Mouse (Mus musculus): ENCODE measurements around the gene Atf6.

The Atf6 gene

DNA sequence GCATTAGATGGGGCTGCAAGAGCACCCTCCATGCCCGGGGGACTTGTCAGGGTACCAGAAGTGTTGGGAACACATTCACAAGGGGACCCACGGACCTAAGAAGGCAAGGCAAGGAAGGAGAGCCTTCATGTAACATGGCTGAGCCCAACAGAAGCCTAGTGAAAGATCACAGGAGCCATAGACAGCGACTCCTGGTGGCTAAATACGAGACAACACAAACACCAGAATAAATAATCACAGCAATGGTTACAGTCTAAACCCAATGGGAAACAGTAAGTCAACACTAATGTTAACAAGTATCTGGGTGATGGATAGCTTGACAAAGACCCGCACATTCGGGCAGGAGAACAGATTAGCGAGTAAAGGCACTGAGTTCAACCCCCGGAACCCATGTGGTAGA, 23.2 kb downstream of the Atf6 start:
- TF ChIP-seq GATA4 (IDR thresholded peaks at IDR 0.05; ENCODE audit: insufficient replicate concordance, low read length): no peak

DNA sequence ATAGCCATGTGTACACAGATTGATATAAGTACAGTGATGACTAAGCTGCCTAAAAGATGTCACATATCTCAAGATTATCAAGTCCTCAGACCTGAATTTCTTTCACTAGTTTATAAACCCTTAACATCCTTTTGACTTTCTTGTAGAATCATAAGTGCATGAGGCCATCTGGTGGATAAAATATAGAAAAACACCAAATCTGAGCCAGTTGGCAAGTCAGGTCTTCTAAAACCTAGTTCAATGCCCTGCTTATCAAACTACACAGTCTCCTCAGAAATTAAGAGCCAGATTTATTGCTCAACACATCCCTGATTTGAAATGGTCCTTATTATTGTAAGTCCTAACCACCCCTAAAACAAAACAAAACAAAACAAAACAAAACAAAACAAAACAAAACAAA, 27.9 kb downstream of the Atf6 start:
- no peak for TF ChIP-seq GATA4 (IDR thresholded peaks at IDR 0.05; ENCODE audit: insufficient replicate concordance, low read length)

DNA sequence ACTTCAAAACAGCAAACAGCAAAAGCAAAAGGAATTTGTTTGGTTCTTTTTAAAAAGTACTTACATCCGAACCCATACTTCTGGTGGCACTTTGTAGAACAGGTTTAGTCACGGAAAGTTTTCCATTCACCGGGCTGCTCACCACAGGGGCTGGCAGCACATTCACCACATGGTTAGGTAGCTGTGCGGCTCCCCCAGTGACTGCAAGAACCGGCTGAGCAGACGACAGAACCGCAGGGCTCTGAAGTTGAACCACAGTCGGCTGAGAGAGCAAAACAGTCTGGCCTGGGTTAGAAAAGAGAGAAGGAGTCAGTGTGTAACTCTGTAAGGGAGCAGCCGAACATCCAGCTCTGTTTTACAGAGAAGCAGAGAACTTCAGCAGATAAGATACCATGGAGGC, 32.8 kb downstream of the Atf6 start:
- no peak for TF ChIP-seq GATA4 (IDR thresholded peaks at IDR 0.05; ENCODE audit: insufficient replicate concordance, low read length)

DNA sequence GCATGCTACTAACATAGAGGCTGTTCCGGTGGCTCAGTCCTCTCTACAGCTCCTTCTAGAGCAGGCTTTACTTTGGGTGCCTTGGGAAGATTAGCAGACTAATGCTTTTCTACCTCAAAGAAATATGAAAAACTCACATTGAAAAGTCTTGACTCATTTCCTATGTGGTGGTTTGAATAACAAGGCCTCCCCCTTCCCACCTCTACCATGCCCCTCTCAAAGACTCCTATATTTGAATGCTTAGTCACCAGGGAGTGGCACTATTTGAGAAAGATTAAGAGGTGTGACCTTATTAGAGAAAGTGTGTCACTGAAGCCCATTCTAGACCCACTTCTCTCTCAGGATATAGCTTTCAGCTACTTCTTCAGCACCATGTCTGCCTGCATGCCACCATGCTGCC, 37.8 kb downstream of the Atf6 start:
- TF ChIP-seq GATA4 (IDR thresholded peaks at IDR 0.05; ENCODE audit: insufficient replicate concordance, low read length): no peak

DNA sequence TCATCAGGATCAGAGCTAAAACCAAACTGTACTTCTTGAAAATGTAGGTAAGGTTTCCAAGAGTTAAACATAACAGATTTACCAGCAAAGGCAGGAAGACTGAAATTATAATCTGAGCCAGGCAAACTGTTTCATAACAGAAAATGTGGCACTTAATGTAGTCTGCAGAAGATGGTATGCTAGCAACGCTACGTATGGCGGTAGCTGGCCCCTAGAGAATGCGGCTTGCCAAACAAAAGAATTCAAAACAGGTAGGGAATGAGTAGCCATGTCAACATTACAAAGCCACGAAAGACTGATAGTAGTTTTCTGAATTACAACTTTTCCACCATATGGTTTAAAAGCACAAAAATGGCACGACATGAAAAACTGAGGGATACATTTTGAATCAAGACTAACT, 38.2 kb downstream of the Atf6 start:
- no peak for TF ChIP-seq GATA4 (IDR thresholded peaks at IDR 0.05; ENCODE audit: insufficient replicate concordance, low read length)

DNA sequence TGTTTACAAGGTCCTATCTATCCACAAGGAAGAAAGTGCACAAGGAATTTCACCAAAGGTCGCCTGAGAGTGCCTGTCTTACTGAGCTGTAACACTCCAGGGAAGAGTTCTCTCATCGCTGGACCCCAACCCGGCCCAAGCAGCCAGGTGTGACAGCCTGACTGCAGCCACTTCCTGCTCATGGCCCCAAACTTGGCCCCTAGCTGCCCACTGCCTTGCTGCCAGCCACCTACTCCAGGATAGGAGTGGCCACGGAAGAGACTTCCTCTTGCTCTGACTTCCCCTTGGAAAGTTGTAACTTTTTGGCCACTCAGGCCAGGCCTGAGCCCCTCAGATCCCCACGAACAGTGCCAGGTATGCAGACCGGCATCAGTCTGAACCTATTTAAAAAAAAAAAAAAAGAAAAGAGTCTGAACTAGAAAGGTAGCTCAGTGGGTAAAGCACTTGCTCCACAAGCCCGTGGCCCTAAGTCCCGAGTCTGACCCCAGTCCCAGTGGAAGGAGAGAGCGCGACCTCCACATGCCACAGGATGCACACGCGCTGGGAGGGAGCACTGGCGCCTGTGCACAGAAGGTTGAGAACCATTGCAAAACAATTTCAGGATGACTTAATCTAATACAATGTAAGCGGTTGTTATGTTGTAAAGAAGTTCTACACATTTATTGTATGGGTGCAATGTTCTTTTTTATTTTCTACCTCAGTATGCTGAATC, 47.3 kb downstream of the Atf6 start:
- TF ChIP-seq GATA4 (IDR thresholded peaks at IDR 0.05; ENCODE audit: insufficient replicate concordance, low read length): no peak

DNA sequence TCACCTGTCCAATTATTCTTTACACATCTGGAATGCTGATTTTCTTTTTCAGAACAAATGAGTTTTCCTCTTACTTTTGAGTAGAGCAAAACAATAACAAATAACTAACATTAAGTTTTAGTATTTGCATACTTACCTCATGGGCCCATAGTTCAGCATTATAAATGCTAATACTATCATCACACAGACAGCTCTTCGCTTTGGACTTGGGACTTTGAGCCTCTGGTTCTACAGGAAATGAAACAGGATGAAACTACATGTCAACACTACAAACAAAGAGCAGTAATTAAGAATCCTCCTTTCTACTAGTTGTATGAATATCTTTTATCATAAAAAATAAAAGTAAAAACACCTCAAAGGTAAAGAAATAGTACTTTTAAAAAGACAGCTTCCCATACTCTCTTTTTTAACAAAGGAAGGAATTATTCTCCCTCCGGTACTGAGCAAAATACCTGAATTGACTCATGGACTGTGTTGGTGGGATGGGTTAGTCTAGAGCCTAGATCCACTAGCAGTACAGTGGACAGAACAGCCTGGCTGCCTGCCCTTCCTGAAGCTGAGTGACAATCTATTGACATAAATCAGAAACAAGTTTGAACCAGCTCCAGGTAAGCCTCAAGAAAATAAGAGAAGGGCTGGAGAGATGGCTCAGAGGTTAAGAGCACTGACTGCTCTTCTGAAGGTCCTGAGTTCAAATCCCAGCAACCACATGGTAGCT, 52.1 kb downstream of the Atf6 start:
- TF ChIP-seq GATA4 (IDR thresholded peaks at IDR 0.05; ENCODE audit: insufficient replicate concordance, low read length): no peak

DNA sequence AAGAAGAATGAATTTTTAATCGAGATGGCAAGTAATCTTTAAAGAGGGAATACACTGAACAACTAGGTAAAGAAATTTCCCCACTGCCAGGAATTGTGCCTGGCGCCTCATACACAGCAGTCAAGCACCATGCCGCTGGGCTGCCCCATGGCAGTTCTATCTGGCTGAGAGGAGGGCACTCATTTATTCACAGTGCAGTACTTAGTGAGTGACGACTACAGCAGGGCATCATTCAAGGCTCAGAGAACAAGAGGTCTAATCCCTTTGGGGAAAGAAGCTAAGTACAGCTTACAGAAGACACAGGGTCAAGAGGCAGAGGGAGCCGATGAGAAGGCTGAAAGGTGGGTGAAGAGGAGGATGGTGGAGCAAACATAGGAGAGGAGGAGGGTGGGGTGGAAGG, 54.7 kb downstream of the Atf6 start:
- no peak for TF ChIP-seq GATA4 (IDR thresholded peaks at IDR 0.05; ENCODE audit: insufficient replicate concordance, low read length)

DNA sequence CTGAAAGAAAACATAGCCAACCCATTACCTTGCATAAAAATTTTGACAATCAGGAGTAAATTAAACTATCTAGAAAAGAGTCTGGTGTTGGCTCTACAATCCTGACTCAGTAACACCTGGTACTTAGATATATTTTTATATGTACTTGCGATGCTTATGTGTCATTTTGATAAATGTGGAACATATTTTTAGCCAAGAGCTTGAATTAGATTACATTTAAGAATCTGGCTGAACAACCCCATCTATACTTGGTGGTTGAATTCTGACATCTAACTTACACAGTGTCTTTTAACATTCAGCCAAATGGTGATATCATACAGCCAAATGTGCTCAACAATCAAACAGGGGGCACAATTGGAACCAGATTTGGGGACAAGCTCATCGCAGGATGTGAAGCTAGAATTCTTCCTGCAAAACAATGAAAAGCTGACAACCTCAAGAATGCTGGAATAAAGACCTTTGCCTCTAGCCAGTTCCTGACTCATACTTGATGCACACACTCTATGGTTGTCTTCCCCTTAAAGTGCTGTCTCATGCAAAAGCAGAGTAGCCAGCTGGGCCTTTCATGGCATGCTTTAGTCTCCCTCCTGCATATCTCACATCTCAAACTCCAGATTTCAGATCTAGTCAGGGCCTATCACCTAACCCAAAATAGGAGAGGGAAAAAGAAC, 59.8 kb downstream of the Atf6 start:
- TF ChIP-seq GATA4 (IDR thresholded peaks at IDR 0.05; ENCODE audit: insufficient replicate concordance, low read length): no peak

DNA sequence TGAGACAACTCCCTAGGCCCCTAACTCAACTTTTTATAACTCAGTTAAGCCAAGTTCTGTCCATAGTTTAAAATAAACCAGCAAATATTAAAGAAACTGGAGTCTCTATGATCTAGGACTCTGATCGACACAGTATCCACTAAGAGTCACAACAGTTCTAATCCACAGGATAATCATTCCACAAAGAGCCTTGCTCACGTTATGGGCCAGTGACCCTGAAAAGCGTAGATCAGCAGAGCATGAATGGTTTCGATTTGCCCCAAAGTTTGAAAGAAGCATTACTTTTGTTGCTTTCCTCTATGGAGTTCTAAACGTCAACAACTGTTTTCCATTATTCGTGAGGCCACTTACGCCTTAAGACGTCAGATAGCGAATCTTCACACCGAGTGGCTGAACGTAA, 62.9 kb downstream of the Atf6 start:
- no peak for TF ChIP-seq GATA4 (IDR thresholded peaks at IDR 0.05; ENCODE audit: insufficient replicate concordance, low read length)

DNA sequence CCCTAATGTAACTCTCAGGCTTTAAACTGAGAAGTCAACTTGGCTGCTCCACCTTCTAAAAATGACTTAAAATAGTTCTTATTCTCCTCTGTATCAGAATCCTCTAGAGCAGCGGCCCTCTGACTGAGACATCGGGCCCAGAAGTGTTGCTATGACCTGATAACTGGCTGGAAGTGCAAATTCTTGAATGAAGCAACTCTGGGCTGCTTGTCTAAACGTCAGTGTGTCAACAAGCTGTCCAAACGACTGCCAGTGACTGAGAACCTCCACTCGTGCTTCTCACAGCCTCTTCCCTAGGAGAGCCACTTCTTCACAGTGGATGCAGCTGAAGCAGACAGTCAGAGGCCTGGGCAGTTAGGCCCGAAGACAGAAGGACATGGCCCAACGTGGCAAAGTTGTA, 64.9 kb downstream of the Atf6 start:
- TF ChIP-seq GATA4 (IDR thresholded peaks at IDR 0.05; ENCODE audit: insufficient replicate concordance, low read length): no peak

DNA sequence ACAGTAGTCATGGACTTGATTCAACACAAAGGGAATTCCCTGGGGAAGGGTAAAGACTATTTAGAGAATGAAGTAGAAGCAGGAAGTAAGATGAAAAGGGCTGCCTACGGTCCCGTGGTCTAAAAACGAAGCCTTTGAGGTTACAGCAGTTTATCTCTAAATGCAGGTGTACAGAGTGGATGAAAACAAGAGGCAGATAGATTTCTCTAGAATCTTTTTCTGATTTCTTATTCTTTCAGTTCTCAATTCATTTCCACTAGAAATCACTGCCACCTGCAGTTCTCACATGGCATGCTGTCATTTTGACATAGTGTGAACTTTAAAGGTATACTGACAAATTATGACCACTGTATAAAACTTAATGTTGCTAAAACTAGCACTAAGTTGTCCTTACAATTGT, 66.9 kb downstream of the Atf6 start:
- no peak for TF ChIP-seq GATA4 (IDR thresholded peaks at IDR 0.05; ENCODE audit: insufficient replicate concordance, low read length)

DNA sequence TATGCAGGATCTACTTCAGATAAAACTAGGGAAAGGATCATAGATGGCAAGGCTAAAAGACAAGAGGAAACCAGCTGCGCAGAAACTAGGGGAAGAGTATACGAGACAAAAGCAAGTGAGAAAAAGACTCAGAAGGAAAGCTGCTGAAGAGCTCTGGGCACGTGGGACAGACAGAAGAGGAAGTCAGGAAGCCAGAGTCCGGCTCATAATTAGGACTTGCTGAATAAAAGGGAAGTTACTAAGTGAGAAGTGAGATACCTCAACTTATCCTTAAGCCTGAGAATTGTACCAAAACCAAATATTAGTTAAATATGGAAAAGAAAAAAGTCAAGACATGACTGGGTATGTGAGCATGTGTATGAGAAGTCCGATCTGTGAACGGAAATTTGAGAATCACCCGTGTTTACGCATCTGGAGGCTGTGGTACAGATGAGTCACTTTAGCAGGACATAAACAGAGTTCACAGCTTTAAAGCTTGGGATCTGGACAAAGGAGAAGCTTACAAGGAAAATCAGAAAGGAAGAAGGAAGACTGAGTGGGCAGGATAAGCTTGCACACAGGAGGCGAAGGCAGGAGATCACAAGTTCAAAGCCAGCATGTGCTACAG, 71.7 kb downstream of the Atf6 start:
- TF ChIP-seq GATA4 (IDR thresholded peaks at IDR 0.05; ENCODE audit: insufficient replicate concordance, low read length): no peak

DNA sequence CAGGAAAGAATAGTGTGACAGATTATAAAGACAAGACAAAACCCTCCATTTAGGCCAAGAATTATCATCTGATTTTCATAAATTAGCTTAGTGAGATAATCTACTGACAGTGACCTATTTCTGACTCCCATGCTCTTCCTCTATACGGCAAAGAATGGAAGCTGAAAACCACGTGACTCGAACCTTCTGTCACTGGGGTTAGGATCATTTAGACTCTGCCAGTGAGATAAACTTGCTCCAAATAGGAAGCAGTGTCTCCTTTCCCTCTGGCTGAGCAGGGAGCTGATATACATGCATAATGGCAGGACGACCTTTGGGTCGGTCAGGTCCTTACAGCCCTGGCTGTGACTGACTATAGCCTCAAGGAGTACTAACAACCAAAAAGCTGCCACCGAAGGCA, 76.0 kb downstream of the Atf6 start:
- TF ChIP-seq GATA4 (IDR thresholded peaks at IDR 0.05; ENCODE audit: insufficient replicate concordance, low read length): no peak

DNA sequence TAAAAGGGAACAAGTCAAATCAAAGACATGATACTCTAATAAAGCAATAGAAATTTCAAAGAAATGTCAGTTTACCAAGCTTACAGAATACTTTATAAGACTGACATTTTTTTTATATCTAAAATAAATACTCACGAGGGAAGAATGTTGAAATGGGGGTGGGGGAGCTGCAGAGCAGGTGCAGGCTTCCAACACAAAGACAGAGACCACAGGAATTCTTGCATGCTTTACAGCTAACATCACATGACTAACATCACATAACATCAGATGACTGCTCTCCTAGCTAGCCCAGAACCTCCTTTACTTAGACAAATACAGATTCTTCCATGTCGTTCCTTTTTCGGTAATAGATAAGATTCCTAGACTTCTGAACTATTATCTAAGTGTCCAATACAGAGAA, 76.6 kb downstream of the Atf6 start:
- TF ChIP-seq GATA4 (IDR thresholded peaks at IDR 0.05; ENCODE audit: insufficient replicate concordance, low read length): no peak

DNA sequence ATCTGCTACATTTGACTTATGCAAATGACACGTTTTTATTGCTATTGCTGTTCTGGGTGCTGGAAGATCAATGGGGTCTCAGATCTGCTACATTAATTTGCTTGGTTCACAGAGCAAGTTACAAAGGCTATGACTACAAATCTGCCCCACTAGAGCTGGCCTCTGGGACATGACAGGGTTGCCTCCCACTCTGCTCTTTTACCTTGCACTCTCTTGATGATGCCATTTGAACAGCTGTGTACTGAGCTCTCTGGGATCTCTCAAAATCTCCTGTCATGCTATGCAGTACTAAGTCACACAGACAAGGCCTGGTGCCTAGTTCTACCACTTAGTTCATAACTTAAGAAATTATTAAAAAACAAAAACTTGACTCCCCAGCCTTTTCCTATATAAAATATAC, 79.9 kb downstream of the Atf6 start:
- no peak for TF ChIP-seq GATA4 (IDR thresholded peaks at IDR 0.05; ENCODE audit: insufficient replicate concordance, low read length)

All from liver, adult (tissue).